Mouse (Mus musculus) kidney, postnatal 25 days (tissue): ENCODE measurements around the gene Bcl2.
A peak's percentile ranks its signal among the peaks of the same experiment; 100 is the strongest.

Experiments used
- DNase-seq, 2 experiments: peaks; one replicate each; pipeline ENCODE4 v3.0.0; 2021; ENCODE audit warnings: mixed read lengths in 2 of 2

Gene Bcl2

GRCm38 (mm10) chr1:106620174-106620931 lies 93.7 kb downstream of the Bcl2 start:
- no peak for DNase-seq

DNA sequence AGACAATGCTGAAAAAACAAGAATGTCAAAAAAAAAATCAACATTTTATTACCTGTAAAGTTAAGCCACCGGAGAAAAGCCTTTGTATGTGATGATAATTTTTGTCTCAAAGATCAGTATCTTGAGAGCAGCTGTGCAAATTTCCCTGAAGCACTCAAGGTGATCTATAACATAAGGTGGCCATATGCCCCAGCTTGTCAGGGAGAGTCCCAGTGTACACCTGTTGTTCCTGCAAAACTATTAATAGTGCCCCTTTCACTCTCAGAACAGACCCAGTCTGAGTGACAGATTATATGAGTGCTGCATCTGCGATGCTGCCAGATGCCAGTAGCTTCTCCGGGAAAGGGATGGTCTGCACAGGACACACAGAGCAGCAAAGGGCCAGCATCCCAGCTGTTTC lies 95.3 kb downstream of the Bcl2 start:
- DNase-seq = no peak

DNA sequence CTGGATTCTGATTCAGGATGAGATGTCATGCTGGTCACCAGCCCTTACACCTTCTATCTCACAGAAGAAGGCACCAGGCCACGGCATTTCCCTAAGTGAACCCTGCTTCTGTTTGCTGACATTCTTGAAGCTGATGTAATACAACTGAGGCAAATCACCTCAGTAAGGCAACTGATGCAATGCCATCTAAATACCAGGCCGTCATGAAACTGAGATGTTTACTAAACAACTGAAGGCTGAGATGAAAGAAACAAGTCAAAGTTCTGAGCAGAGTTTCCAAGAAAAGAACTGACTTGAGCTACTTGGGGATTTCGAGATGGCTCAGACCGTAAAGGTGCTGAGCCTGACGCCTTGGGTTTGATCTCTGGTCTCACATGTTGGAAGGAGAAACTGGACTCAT lies 97.1 kb downstream of the Bcl2 start:
- no peak for DNase-seq

DNA sequence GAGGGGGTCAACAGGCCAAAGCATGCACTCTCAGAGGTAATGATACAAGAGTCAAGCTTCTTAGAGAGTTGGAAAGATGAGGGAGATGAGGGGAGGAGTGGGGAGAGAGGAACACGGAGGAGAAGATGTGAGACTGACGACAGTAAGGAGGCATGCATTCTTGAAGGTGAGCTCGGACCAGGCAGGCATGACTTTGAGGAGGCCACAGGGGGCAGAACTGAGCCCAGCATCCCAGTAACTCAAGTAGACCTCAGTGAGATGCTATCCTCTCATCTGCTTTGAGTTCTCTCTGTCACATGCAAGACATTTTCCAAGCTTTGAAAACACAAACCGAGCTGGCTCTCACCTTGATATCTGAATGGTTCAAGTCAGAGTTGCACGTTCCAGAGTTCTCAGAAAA lies 100.7 kb downstream of the Bcl2 start:
- DNase-seq = no peak

DNA sequence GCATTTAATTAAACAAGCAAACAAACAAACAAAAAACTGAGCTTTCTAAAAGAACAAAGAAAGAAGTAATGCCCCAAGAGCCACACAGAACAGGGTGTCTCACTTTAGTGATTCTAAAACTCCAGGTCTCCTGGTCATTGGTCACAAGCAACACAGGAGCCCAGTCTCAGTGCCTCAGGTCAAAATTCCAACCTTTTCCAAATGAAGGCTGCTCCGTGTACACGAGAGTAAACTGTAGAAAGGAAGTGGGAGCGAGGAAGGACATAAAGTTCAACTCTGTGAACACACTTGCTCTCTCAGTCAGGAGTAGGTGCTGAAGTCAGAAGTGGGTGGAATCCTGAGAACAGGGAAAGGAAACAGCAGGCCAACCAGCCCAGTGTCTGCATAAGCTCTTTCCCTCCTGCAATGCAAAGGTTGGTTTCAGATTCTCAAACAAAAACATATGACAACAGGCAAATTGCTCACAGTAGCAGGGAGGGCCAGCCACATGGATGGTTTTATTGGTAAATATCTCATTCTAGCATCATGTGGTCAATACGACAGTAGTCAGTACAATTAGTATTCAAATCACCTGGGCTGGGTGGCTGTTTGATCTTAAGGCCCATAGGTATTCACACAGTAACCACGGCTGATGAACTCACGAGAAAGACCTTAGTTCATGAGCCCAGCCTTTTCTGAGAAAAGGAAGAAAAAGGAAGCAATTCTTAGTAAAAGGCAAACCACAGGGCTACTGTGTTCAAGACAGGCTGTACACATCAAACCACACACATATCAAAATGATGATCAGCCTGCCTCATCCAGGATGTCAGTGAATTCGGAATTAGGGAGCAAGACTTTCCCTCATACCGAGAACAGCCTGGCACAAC lies 101.7 kb downstream of the Bcl2 start:
- peak; percentile 23 to 51 for DNase-seq

DNA sequence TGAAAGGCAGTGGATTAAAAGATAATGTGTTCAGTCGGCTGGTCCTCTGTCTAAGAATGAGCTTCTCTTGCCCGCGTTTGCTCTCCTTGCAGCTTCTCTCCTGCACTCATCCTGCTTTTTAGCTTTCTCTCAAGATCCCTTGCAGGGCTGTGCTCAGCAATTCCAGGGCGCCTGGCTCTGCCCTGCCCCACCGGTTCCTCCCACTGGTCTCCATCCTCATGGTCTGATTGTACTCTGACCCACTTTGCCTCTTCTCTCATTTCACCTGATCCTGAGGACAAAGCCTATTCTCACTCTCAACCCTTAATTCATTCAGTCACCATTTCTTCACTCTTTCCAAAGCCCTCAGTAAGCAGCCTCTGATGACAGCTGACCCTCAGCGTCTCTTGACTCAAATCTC lies 102.8 kb downstream of the Bcl2 start:
- DNase-seq = no peak

GRCm38 (mm10) chr1:106608098-106608778 lies 105.8 kb downstream of the Bcl2 start:
- DNase-seq = no peak

GRCm38 (mm10) chr1:106606951-106607350 lies 107.1 kb downstream of the Bcl2 start:
- no peak for DNase-seq

GRCm38 (mm10) chr1:106603406-106603805 lies 110.7 kb downstream of the Bcl2 start:
- no peak for DNase-seq

DNA sequence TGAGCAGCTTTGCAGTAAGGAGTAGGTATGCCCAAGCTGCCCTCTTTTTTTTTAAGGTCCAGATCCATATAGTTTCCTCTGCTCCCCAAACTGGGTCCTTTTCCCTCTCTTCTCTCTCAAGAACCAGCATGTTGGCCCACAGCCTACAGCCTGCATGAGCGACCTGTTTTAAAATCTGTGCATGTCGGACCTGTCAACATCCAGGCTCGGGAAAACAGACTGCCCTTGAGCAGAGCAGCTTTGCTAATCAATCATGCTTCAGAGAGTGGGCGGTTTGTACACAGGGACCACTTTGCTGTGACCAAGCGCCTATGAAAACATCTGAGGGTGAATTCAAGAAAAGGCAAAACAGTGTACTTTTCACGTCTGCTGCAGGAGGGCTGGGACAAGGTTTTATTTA lies 111.1 kb downstream of the Bcl2 start:
- peak in 1 of 2 experiments; percentile 34 for DNase-seq

DNA sequence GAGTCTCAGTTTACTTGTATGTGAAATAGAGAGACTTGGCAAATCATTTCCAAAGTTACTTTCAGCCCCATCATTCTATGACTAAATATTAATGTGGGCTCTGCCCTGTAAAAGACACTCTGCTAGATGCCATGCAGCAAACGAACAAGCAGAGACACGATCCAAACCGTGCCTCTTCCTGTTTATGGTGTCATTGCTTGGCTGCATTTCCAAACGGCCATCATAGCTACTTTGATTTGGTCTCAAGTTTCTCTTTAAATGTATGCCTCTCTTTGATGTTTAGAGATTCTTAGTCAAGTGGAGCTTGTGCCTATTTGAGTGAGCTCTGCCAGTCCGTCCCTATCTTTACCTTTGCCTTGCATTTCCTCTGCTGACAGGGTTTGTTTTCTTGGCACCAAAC lies 111.5 kb downstream of the Bcl2 start:
- DNase-seq = no peak

- DNase-seq = no peak
Observed at GRCm38 (mm10) chr1:106601247-106601646, 112.8 kb downstream of the Bcl2 start.

DNA sequence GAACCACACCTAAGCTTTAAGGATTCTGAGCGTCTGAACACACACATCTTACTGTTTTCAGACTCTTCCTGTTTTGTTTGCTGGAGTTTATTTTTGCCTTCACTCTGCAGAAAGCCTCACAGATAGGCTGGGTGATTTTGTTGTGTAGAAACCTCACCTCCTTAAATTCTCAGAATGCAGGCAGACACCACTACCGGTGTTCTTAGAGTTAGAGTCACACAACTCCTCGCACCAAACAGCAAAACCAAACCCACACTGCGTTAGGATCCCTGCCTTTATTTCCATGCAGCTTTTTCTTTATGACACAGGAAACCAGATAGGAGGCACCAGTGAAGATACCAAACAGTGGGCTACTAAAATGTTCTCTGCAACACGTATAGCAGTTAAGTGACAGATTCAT lies 113.2 kb downstream of the Bcl2 start:
- DNase-seq = no peak

DNA sequence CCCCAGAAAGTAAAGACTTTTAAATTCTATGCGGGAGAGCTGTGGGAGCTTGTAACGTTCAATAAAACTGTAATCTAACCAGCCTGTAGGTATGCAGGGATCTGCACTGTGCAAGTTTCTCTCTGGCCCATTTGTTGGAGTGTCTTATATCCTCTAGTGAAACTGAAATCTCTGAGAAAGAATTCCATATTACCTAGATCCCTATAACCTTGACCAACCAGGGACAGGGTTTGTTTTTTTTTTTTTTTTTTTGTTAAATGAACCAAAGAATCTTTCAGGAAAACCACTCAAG lies 115.8 kb downstream of the Bcl2 start:
- DNase-seq = no peak

DNA sequence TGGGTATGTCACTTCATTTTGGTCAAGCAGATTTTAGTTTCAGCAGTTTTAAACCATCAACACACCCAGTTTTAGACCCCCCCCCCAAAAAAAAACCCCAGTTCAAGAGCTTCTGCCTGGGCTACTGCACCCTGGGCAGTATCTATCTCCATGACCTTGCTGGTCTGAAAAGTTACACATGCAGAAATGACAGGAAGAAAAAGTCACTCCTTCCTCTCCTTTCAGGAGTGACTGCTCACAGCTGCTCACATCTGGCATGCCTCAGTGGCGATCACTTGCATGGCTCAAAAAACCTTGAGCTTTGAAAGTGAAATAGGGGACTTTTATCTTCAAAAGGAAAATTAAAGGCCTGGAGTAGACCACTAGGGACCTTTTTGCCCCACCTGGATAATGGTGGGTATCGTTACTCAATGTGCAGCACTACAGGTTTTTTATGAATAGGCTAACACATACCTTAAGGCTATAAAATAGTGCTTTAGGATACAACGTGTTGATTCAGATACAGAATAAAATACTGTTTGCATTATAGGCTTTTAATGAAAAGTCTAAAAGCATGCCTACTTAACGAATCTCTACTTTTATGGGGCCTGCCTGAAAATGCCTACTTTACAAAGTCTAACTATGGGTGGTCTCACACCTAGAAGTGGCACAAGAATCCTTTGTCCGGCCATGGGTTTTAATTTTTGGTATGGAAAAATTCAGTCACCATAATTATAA lies 116.3 kb downstream of the Bcl2 start:
- no peak for DNase-seq

GRCm38 (mm10) chr1:106596380-106596779 lies 117.7 kb downstream of the Bcl2 start:
- DNase-seq = no peak

DNA sequence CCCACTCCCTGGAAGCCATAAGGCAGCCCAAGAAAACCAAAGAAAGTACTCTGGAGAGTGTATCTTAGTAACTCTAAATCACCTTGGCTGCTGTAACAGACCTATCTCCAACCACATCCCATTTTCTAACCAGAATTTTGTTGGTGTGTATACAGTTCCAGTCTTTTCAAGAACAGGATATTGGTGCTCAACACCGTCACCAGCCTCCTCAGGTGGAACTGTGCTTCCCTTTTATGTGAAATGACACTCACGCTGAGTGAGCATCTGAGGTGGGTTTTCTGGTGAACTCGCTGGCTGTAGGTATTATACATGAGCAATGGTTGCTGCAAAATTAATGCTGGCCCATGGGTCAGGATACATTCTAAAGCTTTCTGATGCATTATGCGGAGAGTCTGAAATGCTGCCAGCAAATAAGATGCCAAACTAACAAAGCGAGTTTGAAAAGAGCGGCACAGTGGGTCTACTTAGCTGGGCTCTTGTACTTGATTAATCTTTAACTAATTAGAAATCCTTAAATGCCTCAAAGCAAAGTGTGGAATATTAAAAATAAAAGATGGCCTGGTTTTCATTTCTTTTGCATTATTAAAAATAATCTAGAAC lies 118.7 kb downstream of the Bcl2 start:
- no peak for DNase-seq

DNA sequence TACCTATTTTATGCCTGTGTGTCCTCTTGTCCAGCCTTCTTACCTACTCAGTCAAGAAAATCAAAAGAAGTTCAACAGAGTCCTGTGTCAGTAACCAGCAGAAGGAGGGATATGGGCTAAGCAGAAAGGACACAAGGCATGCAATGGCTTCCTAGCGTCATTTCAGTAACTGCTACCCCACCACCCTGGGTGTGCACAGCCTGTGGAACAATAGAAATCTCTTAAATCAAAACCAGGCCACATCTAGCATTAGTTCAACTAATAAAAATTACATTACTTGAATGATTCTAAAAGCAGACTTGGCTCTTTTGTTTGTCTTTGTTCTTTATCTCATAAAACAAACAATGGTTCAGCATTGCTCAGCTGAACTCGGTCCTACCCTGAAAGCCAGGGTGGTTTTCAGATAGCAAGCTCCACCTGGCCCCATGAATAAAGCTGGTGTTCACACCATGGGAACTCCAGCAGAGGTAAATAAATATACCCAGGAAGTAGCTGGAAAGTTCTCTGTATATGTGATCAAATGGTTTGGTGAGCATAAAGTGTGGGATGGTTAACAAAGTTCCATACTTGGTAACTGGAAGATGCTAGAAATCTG lies 122.8 kb downstream of the Bcl2 start:
- no peak for DNase-seq

- no peak for DNase-seq
Observed at GRCm38 (mm10) chr1:106589141-106589540, 124.9 kb downstream of the Bcl2 start.

GRCm38 (mm10) chr1:106587866-106588470 lies 126.1 kb downstream of the Bcl2 start:
- no peak for DNase-seq

GRCm38 (mm10) chr1:106586761-106587160 lies 127.3 kb downstream of the Bcl2 start:
- no peak for DNase-seq

- DNase-seq = no peak
Observed at GRCm38 (mm10) chr1:106585349-106585748, 128.7 kb downstream of the Bcl2 start.
